Mouse (Mus musculus) heart, adult 2 months (tissue): ENCODE data around the gene Zgpat. TPM values are rescaled to one million over a fixed set of nuclear protein-coding genes. Genes with fewer than 3 reads are reported as not detected.

Experiments
- DNase-seq, 2 experiments: peaks; one replicate each; pipeline ENCODE4 v3.0.0; 2021
- H3K27ac ChIP-seq: fragments of 200-600 bp; 2 replicates; pipeline ENCODE4 v1.8.1; 2022
- H3K27me3 ChIP-seq: fragments of 200-500 bp; 2 replicates; pipeline ENCODE4 v1.6.1; 2012; ENCODE audit warnings: mild to moderate bottlenecking, low read length, inconsistent platforms, mixed read lengths; ENCODE audit not compliant: control insufficient read depth, insufficient read depth
- H3K36me3 ChIP-seq: fragments of 200-500 bp; 2 replicates; pipeline ENCODE4 v1.6.1; 2012; ENCODE audit warnings: low read length, inconsistent platforms; ENCODE audit not compliant: control insufficient read depth, insufficient read depth
- H3K4me1 ChIP-seq: fragments of 200-500 bp; 2 replicates; pipeline ENCODE4 v1.6.1; 2011; ENCODE audit warnings: low read length; ENCODE audit not compliant: control insufficient read depth, insufficient read depth
- H3K4me3 ChIP-seq: fragments of 200-600 bp; 2 replicates; pipeline ENCODE4 v1.8.1; 2022
- H3K79me2 ChIP-seq: fragments of 200-500 bp; replicated peaks from 2 replicates; pipeline ENCODE4 v1.6.1; 2012; ENCODE audit warnings: mild to moderate bottlenecking, inconsistent platforms, low read length, moderate library complexity, mixed read lengths; ENCODE audit not compliant: control insufficient read depth, insufficient read depth
- H3K9ac ChIP-seq: fragments of 200-500 bp; 2 replicates; pipeline ENCODE4 v1.6.1; 2012; ENCODE audit warnings: low read depth, mild to moderate bottlenecking, control low read depth, inconsistent platforms, low read length, mixed read lengths
- CTCF ChIP-seq: fragments of 200-600 bp; IDR thresholded peaks from 2 replicates; pipeline ENCODE4 v1.8.1; 2022; ENCODE audit warnings: antibody characterized with exemption, mild to moderate bottlenecking, moderate library complexity
- EP300 ChIP-seq: fragments of 200-500 bp; IDR thresholded peaks from 2 replicates; pipeline ENCODE4 v1.6.1; 2011; ENCODE audit warnings: low read depth, low read length, control low read depth; ENCODE audit not compliant: insufficient read depth
- POLR2A ChIP-seq: fragments of 200-500 bp; IDR thresholded peaks from 2 replicates; pipeline ENCODE4 v1.6.1; 2011; ENCODE audit warnings: mild to moderate bottlenecking, low read depth, low read length, control low read depth; ENCODE audit not compliant: insufficient read depth
- WGBS: fragments of 180-500 bp; shearing (Covaris S2); methylation state at CpG from one replicate; pipeline ENCODE4 v1.1.7; 2018; 5-methylcytosine and 5-hydroxymethylcytosine counted together
- intact Hi-C: fragments of 180-260 bp; cut with DNase I; formaldehyde crosslinking; loops from one replicate; pipeline ENCODE4 v1.15.1; 2025
- polyA plus RNA-seq: library from polyadenylated mRNA; depleted of rRNA; stranded (reverse); fragments of >200 nt; gene quantifications from 2 replicates; pipeline ENCODE4 v1.2.3, GENCODE M21; 2012
- total RNA-seq, 2 experiments: library from RNA; stranded (reverse); gene quantifications; 2 replicates each; pipeline ENCODE4 v1.2.3; 2021

The Zgpat gene
- total and polyA plus RNA-seq, 3 experiments: 18.7 to 21.0 (median 18.9) TPM

GRCm38 (mm10) chr2:181379778-181380177, 15.1 kb downstream of the Zgpat start, which contains the start of gene Lime1:
Gene Lime1 (plus strand): TSS chr2:181380078.
- intact Hi-C loops: no loop called here
- WGBS: 94% methylated on average over 12 of the region's 12 CpGs
- H3K79me2 ChIP-seq: no peaks in the 10 kb centered on the region
- no peak within 1 kb of the TSS for H3K4me3 ChIP-seq
- no peaks in the 10 kb centered on the region for H3K36me3 ChIP-seq
- H3K9ac ChIP-seq: no peak within 1 kb of the TSS
- H3K27me3 ChIP-seq: no peaks in the 10 kb centered on the region
- peaks cover 2% of the 10 kb centered on the region; the same call in 1 of the 2 replicates for H3K4me1 ChIP-seq
- TF ChIP-seq POLR2A (no peak), EP300 (no peak), CTCF (no peak)
- DNase-seq: no peak
- H3K27ac ChIP-seq: no peak within 1 kb of the TSS

DNA sequence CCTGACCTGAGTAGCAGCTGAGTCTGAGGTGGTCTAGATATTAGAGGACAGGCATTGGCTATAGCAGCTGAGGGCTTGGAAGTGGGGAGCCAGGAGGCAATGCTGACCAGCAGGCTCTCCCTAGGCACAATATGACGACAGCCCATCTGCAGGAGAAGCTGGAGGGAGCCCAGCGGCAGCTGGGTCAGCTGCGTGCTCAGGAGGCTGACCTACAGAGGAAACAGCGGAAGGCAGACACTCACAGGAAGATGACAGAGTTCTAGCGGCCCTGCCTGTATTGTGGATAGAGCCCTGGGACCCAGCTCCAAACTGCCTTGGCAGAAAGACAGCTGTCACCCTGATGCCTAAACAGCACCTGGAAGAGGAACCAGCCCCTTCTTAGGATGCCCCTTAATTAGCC, 15.5 kb downstream of the Zgpat start:
- Histone ChIP-seq H3K27me3 (no peaks in the 10 kb centered on the region), H3K4me1 (peaks cover 6% of the 10 kb centered on the region), H3K36me3 (no peaks in the 10 kb centered on the region), H3K79me2 (no peaks in the 10 kb centered on the region), H3K27ac (no peak overlapping the region), H3K4me3 (no peak overlapping the region), H3K9ac (no peak overlapping the region)
- TF ChIP-seq EP300 (no peak), POLR2A (no peak), CTCF (no peak)
- intact Hi-C loops: no loop called here
- no peak for DNase-seq
- WGBS: 51% methylated on average over 5 of the region's 5 CpGs

- H3K27ac ChIP-seq: no peak overlapping the region
- no peaks in the 10 kb centered on the region for H3K79me2 ChIP-seq
- WGBS: 69% methylated on average over 5 of the region's 5 CpGs
- no peak for DNase-seq
- no peaks in the 10 kb centered on the region for H3K36me3 ChIP-seq
- intact Hi-C loops: no loop called here
- H3K4me1 ChIP-seq: peaks cover 7% of the 10 kb centered on the region
- no peak overlapping the region for H3K4me3 ChIP-seq
- H3K27me3 ChIP-seq: no peaks in the 10 kb centered on the region
- TF ChIP-seq CTCF: no peak
- no peak for TF ChIP-seq EP300
- no peak for TF ChIP-seq POLR2A
- no peak overlapping the region for H3K9ac ChIP-seq
These were observed 16.4 kb downstream of the Zgpat start for GRCm38 (mm10) chr2:181381107-181381506.

GRCm38 (mm10) chr2:181381631-181382306, 17.0 kb downstream of the Zgpat start:
- intact Hi-C loops: no loop called here
- no peak for DNase-seq
- Histone ChIP-seq H3K27ac (no peak overlapping the region), H3K36me3 (no peaks in the 10 kb centered on the region), H3K4me3 (no peak overlapping the region), H3K79me2 (no peaks in the 10 kb centered on the region), H3K4me1 (peaks cover 8% of the 10 kb centered on the region), H3K9ac (no peak overlapping the region), H3K27me3 (no peaks in the 10 kb centered on the region)
- 85% methylated on average over 6 of the region's 6 CpGs for WGBS
- no peak for TF ChIP-seq CTCF
- no peak for TF ChIP-seq EP300
- TF ChIP-seq POLR2A: no peak

DNA sequence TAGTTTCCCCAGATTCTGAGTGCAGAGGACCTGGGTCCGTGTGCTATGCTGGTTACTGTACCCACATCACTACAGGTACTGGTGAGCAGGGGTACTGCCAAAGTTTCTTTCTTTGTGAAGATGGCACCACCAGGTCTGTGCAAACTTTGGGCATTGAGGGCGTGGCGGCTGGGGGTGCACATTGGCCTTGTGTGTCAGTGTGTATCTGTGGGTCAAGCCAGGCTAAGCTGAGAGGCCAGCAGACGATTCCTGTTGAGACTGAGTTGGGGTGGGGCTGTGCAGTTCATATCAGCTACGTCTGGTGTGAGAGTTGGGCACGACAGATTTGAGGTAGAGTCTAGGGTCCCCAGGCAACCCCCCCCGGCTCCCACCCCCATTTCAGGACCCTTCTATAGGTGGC, 19.7 kb downstream of the Zgpat start:
- intact Hi-C loops: no loop called here
- H3K27me3 ChIP-seq: no peaks in the 10 kb centered on the region
- H3K4me1 ChIP-seq: peaks cover 8% of the 10 kb centered on the region
- H3K9ac ChIP-seq: no peak overlapping the region
- no peaks in the 10 kb centered on the region for H3K79me2 ChIP-seq
- H3K36me3 ChIP-seq: no peaks in the 10 kb centered on the region
- H3K4me3 ChIP-seq: no peak overlapping the region
- 88% methylated on average over 7 of the region's 7 CpGs for WGBS
- no peak for DNase-seq
- H3K27ac ChIP-seq: no peak overlapping the region
- TF ChIP-seq CTCF: no peak

GRCm38 (mm10) chr2:181384919-181385391, 20.2 kb downstream of the Zgpat start:
- Histone ChIP-seq H3K4me3 (no peak overlapping the region), H3K36me3 (no peaks in the 10 kb centered on the region), H3K9ac (no peak overlapping the region), H3K79me2 (no peaks in the 10 kb centered on the region), H3K27ac (no peak overlapping the region; the same call in 1 of the 2 replicates), H3K27me3 (no peaks in the 10 kb centered on the region), H3K4me1 (peaks cover 8% of the 10 kb centered on the region)
- intact Hi-C loops: no loop called here
- DNase-seq: peak; percentile 74 to 78
- 50% methylated on average over 4 of the region's 4 CpGs for WGBS
- no peak for TF ChIP-seq EP300
- TF ChIP-seq CTCF: no peak
- no peak for TF ChIP-seq POLR2A
